Comparison of ENCODE assay signal across 12 mouse cellular contexts in genomic region chr3:135673695-135674094, GRCm38 (mm10). TPM values are rescaled to one million over a fixed set of nuclear protein-coding genes. Genes with fewer than 3 reads are reported as not detected.
DNase-seq lines count a peak whose midpoint lies in the region; ATAC-seq and TF ChIP-seq lines count a peak whose summit lies in the region.
"Had no signal": no experiment of that assay in that cellular context is flagged by ENCODE, and none has a peak within 500 bp of the region (broad histone marks: within the 10 kb centered on the region; RNA-seq: fewer than 3 reads in every experiment).

No protein-coding gene starts in this region.

- no peak overlapping the region for H3K4me2 ChIP-seq in neural tube, embryonic 13.5 days
- H3K4me2 ChIP-seq in stomach, postnatal 0 days (replicated peaks; ENCODE audit: low read depth) = no peak overlapping the region

- 0 out of 2 replicates have a peak overlapping the region, but pooled peaks have one; percentile 24 for H3K9ac ChIP-seq in heart, adult 2 months (ENCODE audit: low read depth, low read length)
- H3K9ac ChIP-seq in neural tube, embryonic 13.5 days = no peak overlapping the region
- no peak overlapping the region for H3K9ac ChIP-seq in stomach, postnatal 0 days (ENCODE audit: low read length)
- H3K9ac ChIP-seq: liver, embryonic 14.5 days had no signal

- no peak overlapping the region for H3K27ac ChIP-seq in heart, adult 2 months
- 0 out of 2 replicates have a peak overlapping the region, but pooled peaks have one; percentile 52 for H3K27ac ChIP-seq in neural tube, embryonic 13.5 days (replicated peaks)
- H3K27ac ChIP-seq in stomach, postnatal 0 days (replicated peaks) = peak overlapping the region; percentile 35; the same call in 1 of the 2 replicates
- H3K27ac ChIP-seq in thymus, adult 2 months (ENCODE audit: control insufficient read depth, insufficient read depth, low read length) = no peak overlapping the region
- H3K27ac ChIP-seq: liver, embryonic 14.5 days had no signal

- TF ChIP-seq EP300 in heart, adult 2 months (IDR thresholded peaks at IDR 0.05; ENCODE audit: insufficient read depth, low read depth, low read length) = no peak
- no peak for TF ChIP-seq EP300 in stomach, postnatal 0 days (optimal IDR thresholded peaks at IDR 0.05)

- peaks cover 16% of the 10 kb centered on the region for H3K79me2 ChIP-seq in heart, adult 2 months (replicated peaks; ENCODE audit: control insufficient read depth, insufficient read depth, low read length)

- ATAC-seq in neural tube, embryonic 13.5 days (ENCODE audit: low read depth) = 0 out of 2 replicates have a peak, but pooled peaks have one; percentile 15
- ATAC-seq in stomach, postnatal 0 days (ENCODE audit: low FRiP score, low TSS enrichment) = 0 out of 2 replicates have a peak, but pooled peaks have one; percentile 13

- no peak for TF ChIP-seq CTCF in heart, adult 2 months (IDR thresholded peaks at IDR 0.05)
- TF ChIP-seq CTCF in lung, adult 2 months (IDR thresholded peaks at IDR 0.05; ENCODE audit: insufficient read depth, low read length) = no peak
- TF ChIP-seq CTCF in stomach, postnatal 0 days (IDR thresholded peaks at IDR 0.05; ENCODE audit: low read depth) = no peak
- TF ChIP-seq CTCF in thymus, adult 2 months (IDR thresholded peaks at IDR 0.05; ENCODE audit: borderline replicate concordance, control insufficient read depth, extremely low read depth, insufficient read depth, low read length, poor library complexity) = no peak

- no peak for TF ChIP-seq POLR2A in heart, adult 2 months (IDR thresholded peaks at IDR 0.05; ENCODE audit: insufficient read depth, low read depth, low read length)
- no peak for TF ChIP-seq POLR2A in lung, adult 2 months (IDR thresholded peaks at IDR 0.05; ENCODE audit: borderline replicate concordance, extremely low read depth, low read depth, low read length)
- TF ChIP-seq POLR2A in thymus, adult 2 months (IDR thresholded peaks at IDR 0.05; ENCODE audit: control insufficient read depth, extremely low read depth, insufficient read depth, low read length, poor library complexity) = no peak

- 38% methylated on average over 7 of the region's 7 CpGs for WGBS in heart, adult 2 months
- WGBS in neural tube, embryonic 13.5 days = 47% methylated on average over 7 of the region's 7 CpGs
- WGBS in lung, adult 2 months = 43% methylated on average over 7 of the region's 7 CpGs
- WGBS in stomach, postnatal 0 days = 27% methylated on average over 7 of the region's 7 CpGs
- WGBS in thymus, adult 2 months = 91% methylated on average over 7 of the region's 7 CpGs

- no peaks in the 10 kb centered on the region for H3K27me3 ChIP-seq in heart, adult 2 months (ENCODE audit: control insufficient read depth, insufficient read depth, low read length)
- no peaks in the 10 kb centered on the region for H3K27me3 ChIP-seq in neural tube, embryonic 13.5 days
- H3K27me3 ChIP-seq in stomach, postnatal 0 days (ENCODE audit: control insufficient read depth, insufficient read depth, low read length) = no peaks in the 10 kb centered on the region
- H3K27me3 ChIP-seq in thymus, adult 2 months (ENCODE audit: control insufficient read depth, insufficient read depth, low read length) = no peaks in the 10 kb centered on the region
- H3K27me3 ChIP-seq: CH12.LX had no signal

- H3K4me3 ChIP-seq in heart, adult 2 months = no peak overlapping the region
- H3K4me3 ChIP-seq in neural tube, embryonic 13.5 days = no peak overlapping the region
- H3K4me3 ChIP-seq in lung, adult 2 months (replicated peaks; ENCODE audit: extremely low read depth, low read depth, low read length) = no peak overlapping the region
- no peak overlapping the region for H3K4me3 ChIP-seq in stomach, postnatal 0 days (ENCODE audit: low read depth, low read length)
- no peak overlapping the region for H3K4me3 ChIP-seq in thymus, adult 2 months (ENCODE audit: control insufficient read depth, insufficient read depth, low read length)

- intact Hi-C loops in heart, adult 2 months (cut with DNase I) = no loop called here

- no peak for DNase-seq in heart, adult 2 months
- no peak for DNase-seq in heart, adult 8-10 months (ENCODE audit: low spot score)
- DNase-seq in neural tube, embryonic 10.5 days (ENCODE audit: extremely low spot score, low spot score) = no peak
- DNase-seq in lung, adult 2 months = peak; percentile 65
- DNase-seq in stomach, postnatal 0 days (ENCODE audit: low spot score) = peak; percentile 52
- no peak for DNase-seq in thymus, adult 2 months
- no peak for DNase-seq in thymus, postnatal 0 days (ENCODE audit: low spot score)
- DNase-seq: adrenal gland, adult 8-10 months; kidney, adult 9 months had no signal

- no peaks in the 10 kb centered on the region for H3K9me3 ChIP-seq in neural tube, embryonic 13.5 days
- no peaks in the 10 kb centered on the region for H3K9me3 ChIP-seq in stomach, postnatal 0 days (ENCODE audit: control insufficient read depth, low read length)

- H3K4me1 ChIP-seq in heart, adult 2 months (ENCODE audit: control insufficient read depth, insufficient read depth, low read length) = peaks cover 18% of the 10 kb centered on the region
- H3K4me1 ChIP-seq in neural tube, embryonic 13.5 days (replicated peaks) = peaks cover 38% of the 10 kb centered on the region
- peaks cover 26% of the 10 kb centered on the region for H3K4me1 ChIP-seq in lung, adult 2 months (ENCODE audit: control insufficient read depth, insufficient read depth, low read length)
- H3K4me1 ChIP-seq in stomach, postnatal 0 days (replicated peaks; ENCODE audit: control insufficient read depth, insufficient read depth) = 0 out of 2 replicates have a peak, but pooled peaks cover 4% of the 10 kb centered on the region
- H3K4me1 ChIP-seq in thymus, adult 2 months (replicated peaks; ENCODE audit: control insufficient read depth, insufficient read depth, low read length) = no peaks in the 10 kb centered on the region; the same call in 1 of the 2 replicates

- peaks cover 35% of the 10 kb centered on the region for H3K36me3 ChIP-seq in heart, adult 2 months (ENCODE audit: control insufficient read depth, insufficient read depth, low read length)
- no peaks in the 10 kb centered on the region for H3K36me3 ChIP-seq in neural tube, embryonic 13.5 days
- H3K36me3 ChIP-seq in stomach, postnatal 0 days (ENCODE audit: control insufficient read depth, insufficient read depth, low read length) = no peaks in the 10 kb centered on the region
- H3K36me3 ChIP-seq in thymus, adult 2 months (ENCODE audit: control insufficient read depth, insufficient read depth, low read length) = no peaks in the 10 kb centered on the region

RNA-seq across cellular contexts. Expression of gene Nfkb1, which starts 17.7 kb away (rescaled TPM):
- 10 to 100 TPM; 33.5 to 33.6 TPM for total RNA-seq in heart, adult 2 months (2021)
- 44.4 and 57.3 TPM in 2 replicates for polyA plus RNA-seq in heart, adult 2 months (2012; rRNA removed)
- total RNA-seq in heart, adult 8-10 months (2022) = 10 to 100 TPM; 30.5 to 35.1 (median 32.8) TPM
- 7.8 and 8.4 TPM in 2 replicates for polyA plus RNA-seq in neural tube, embryonic 13.5 days (2015; fragmentation: Nextera tagmentation; extraction: Ambion mirVana)
- 114 and 126 TPM in 2 replicates for polyA plus RNA-seq in lung, adult 2 months (2012; rRNA removed)
- polyA plus RNA-seq in stomach, postnatal 0 days (2015; fragmentation: Nextera tagmentation; extraction: Ambion mirVana) = 13.7 and 16.7 TPM in 2 replicates
- 159 and 161 TPM in 2 replicates for polyA plus RNA-seq in thymus, adult 2 months (2012; rRNA removed)
- polyA plus RNA-seq in thymus, postnatal 0 days (2015; fragmentation: Nextera tagmentation; extraction: Ambion mirVana) = 50.9 and 54.3 TPM in 2 replicates

Comparison
In these comparisons a context has a peak if more than half of its experiments do, and no peak if none do; other contexts are left out.
1. DNase-seq: peak in lung, adult 2 months (single experiment) and stomach, postnatal 0 days (single experiment); none in heart, adult 2 months (0 of 2), heart, adult 8-10 months (single experiment), neural tube, embryonic 10.5 days (single experiment), thymus, adult 2 months (single experiment) and thymus, postnatal 0 days (single experiment).
2. H3K27ac ChIP-seq: peak in neural tube, embryonic 13.5 days (single experiment) and stomach, postnatal 0 days (single experiment); none in heart, adult 2 months (single experiment) and thymus, adult 2 months (single experiment).